Mouse (Mus musculus) heart, adult 11 months (tissue): ENCODE data around the gene Ror1.

Experiments used
- DNase-seq: peaks from one replicate; pipeline ENCODE4 v3.0.0; 2022

Gene Ror1

GRCm38 (mm10) chr4:100118676-100119075, 23.1 kb downstream of the Ror1 start:
- DNase-seq = no peak

GRCm38 (mm10) chr4:100119431-100119830, 23.8 kb downstream of the Ror1 start:
- peak; percentile 21 for DNase-seq

GRCm38 (mm10) chr4:100120547-100120946, 25.0 kb downstream of the Ror1 start:
- peak; percentile 82 for DNase-seq

GRCm38 (mm10) chr4:100122436-100122835, 26.8 kb downstream of the Ror1 start:
- peak; percentile 54 for DNase-seq

GRCm38 (mm10) chr4:100123519-100123918, 27.9 kb downstream of the Ror1 start:
- peak; percentile 80 for DNase-seq

GRCm38 (mm10) chr4:100124056-100124455, 28.5 kb downstream of the Ror1 start:
- peak; percentile 25 for DNase-seq

GRCm38 (mm10) chr4:100124935-100125334, 29.3 kb downstream of the Ror1 start:
- peak; percentile 61 for DNase-seq

- peak; percentile 75 for DNase-seq
Measured at GRCm38 (mm10) chr4:100126531-100127310, 31.1 kb downstream of the Ror1 start.

- DNase-seq = peak; percentile 75
Measured at GRCm38 (mm10) chr4:100128026-100128922, 32.7 kb downstream of the Ror1 start.

GRCm38 (mm10) chr4:100129201-100129600, 33.6 kb downstream of the Ror1 start:
- DNase-seq = peak; percentile 53

GRCm38 (mm10) chr4:100130771-100131475, 35.3 kb downstream of the Ror1 start:
- peak; percentile 92 for DNase-seq

- peak; percentile 14 for DNase-seq
Measured at GRCm38 (mm10) chr4:100131488-100131887, 35.9 kb downstream of the Ror1 start.

- DNase-seq = peak; percentile 49
Measured at GRCm38 (mm10) chr4:100132261-100132660, 36.7 kb downstream of the Ror1 start.

GRCm38 (mm10) chr4:100136046-100136445, 40.5 kb downstream of the Ror1 start:
- peak; percentile 44 for DNase-seq

- peak; percentile 23 for DNase-seq
Measured at GRCm38 (mm10) chr4:100137102-100137835, 41.7 kb downstream of the Ror1 start.

GRCm38 (mm10) chr4:100141626-100142025, 46.0 kb downstream of the Ror1 start:
- peak; percentile 84 for DNase-seq

GRCm38 (mm10) chr4:100144744-100145143, 49.2 kb downstream of the Ror1 start:
- no peak for DNase-seq

GRCm38 (mm10) chr4:100150797-100151196, 55.2 kb downstream of the Ror1 start:
- DNase-seq = peak; percentile 81

- peak; percentile 61 for DNase-seq
Measured at GRCm38 (mm10) chr4:100154560-100155130, 59.1 kb downstream of the Ror1 start.

GRCm38 (mm10) chr4:100155731-100156130, 60.1 kb downstream of the Ror1 start:
- peak; percentile 66 for DNase-seq

- DNase-seq = peak; percentile 81
Measured at GRCm38 (mm10) chr4:100158401-100158800, 62.8 kb downstream of the Ror1 start.

- DNase-seq = no peak
Measured at GRCm38 (mm10) chr4:100160156-100160555, 64.6 kb downstream of the Ror1 start.
